Mouse (Mus musculus) liver, postnatal 0 days (tissue): Measurements from ENCODE around the gene Gfer.

Experiments
- CTCF ChIP-seq: sonication (generic); IDR thresholded peaks from 2 replicates; pipeline ENCODE4 v1.5.1; 2016; ENCODE audit warnings: antibody characterized with exemption, low read depth
- EP300 ChIP-seq: IDR thresholded peaks from 2 replicates; pipeline ENCODE4 v1.6.1; 2016; ENCODE audit warnings: antibody characterized with exemption, low read depth, mild to moderate bottlenecking

DNA sequence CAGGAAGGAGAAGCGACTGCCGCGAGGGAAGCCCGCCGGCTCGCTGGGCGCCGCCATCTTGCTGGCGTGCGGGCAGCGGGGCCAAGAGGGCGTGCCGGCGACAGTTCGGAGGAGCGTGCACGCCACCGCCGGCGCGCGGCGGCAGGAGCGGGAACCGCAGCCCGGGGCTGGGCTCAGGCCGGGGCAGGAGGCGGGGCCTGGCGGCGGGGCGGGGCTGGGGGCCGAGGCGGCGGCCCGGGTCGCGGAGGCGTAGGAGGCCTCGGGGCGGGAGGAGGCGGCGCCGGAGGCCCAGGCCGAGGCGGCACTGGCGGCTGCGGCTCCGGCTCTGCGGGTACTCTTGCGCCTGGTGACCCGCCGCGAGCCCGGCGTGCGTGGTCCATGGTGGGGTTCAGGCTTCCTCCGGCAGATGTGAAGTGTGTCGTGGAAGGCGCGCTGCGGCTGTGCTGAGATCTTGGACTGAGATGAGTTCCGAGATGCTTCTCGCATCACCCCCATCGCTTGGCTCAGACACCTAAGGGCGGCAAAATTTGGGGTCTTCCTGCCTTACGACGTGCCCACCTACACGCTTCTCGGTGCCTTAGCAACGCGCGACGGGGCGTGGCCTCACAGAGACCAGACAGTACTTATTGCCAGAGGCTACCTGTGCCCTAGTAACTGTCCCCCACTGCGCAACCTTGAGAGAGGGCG is at the start of gene Gfer, which contains the start of gene Noxo1:
- peak; percentile 35 for TF ChIP-seq CTCF
- TF ChIP-seq EP300, result no peak
